Mouse (Mus musculus) liver, postnatal 0 days (tissue): Measurements from ENCODE around the gene Kcmf1. TPM values are rescaled to one million over a fixed set of nuclear protein-coding genes. Genes with fewer than 3 reads are reported as not detected.
A peak's percentile ranks its signal among the peaks of the same experiment; 100 is the strongest.

Source experiments
- ATAC-seq: fragments of 200-750 bp; cut with Nextera tagmentation; 2 replicates; pipeline ENCODE4 v1.8.0; 2017; ENCODE audit warnings: mild to moderate bottlenecking, moderate library complexity
- DNase-seq: peaks from one replicate; pipeline ENCODE4 v3.0.0-alpha.2; 2016
- H3K27ac ChIP-seq: fragments of 300-500 bp; sonication (generic); 2 replicates; pipeline ENCODE4 v1.5.1; 2014; ENCODE audit warnings: antibody characterized with exemption, moderate library complexity, mild to moderate bottlenecking, low read depth
- H3K27me3 ChIP-seq: fragments of 300-500 bp; sonication (generic); 2 replicates; pipeline ENCODE4 v1.6.1; 2014; ENCODE audit warnings: low read length, control low read depth, mixed read lengths; ENCODE audit not compliant: insufficient read depth
- H3K36me3 ChIP-seq: fragments of 300-500 bp; sonication (generic); replicated peaks from 2 replicates; pipeline ENCODE4 v1.6.1; 2014; ENCODE audit warnings: mild to moderate bottlenecking, control low read depth, low read length, moderate library complexity, mixed read lengths; ENCODE audit not compliant: insufficient read depth
- H3K4me1 ChIP-seq: fragments of 300-500 bp; sonication (generic); 2 replicates; pipeline ENCODE4 v1.6.1; 2014; ENCODE audit warnings: antibody characterized with exemption, mild to moderate bottlenecking, control low read depth; ENCODE audit not compliant: insufficient read depth
- H3K4me2 ChIP-seq: fragments of 300-500 bp; sonication (generic); 2 replicates; pipeline ENCODE4 v1.6.1; 2014; ENCODE audit warnings: low read depth, mild to moderate bottlenecking, low read length, moderate library complexity, mixed read lengths
- H3K4me3 ChIP-seq: fragments of 300-500 bp; sonication (generic); 2 replicates; pipeline ENCODE4 v1.5.1; 2014; ENCODE audit warnings: low read depth, low read length
- H3K9ac ChIP-seq: fragments of 300-500 bp; sonication (generic); replicated peaks from 2 replicates; pipeline ENCODE4 v1.6.1; 2014; ENCODE audit warnings: mild to moderate bottlenecking, moderate library complexity
- H3K9me3 ChIP-seq: fragments of 300-500 bp; sonication (generic); 2 replicates; pipeline ENCODE4 v1.6.1; 2016; ENCODE audit warnings: mild to moderate bottlenecking, control low read depth, low read length, mixed read lengths
- CTCF ChIP-seq: sonication (generic); IDR thresholded peaks from 2 replicates; pipeline ENCODE4 v1.5.1; 2016; ENCODE audit warnings: antibody characterized with exemption, low read depth
- EP300 ChIP-seq: IDR thresholded peaks from 2 replicates; pipeline ENCODE4 v1.6.1; 2016; ENCODE audit warnings: antibody characterized with exemption, low read depth, mild to moderate bottlenecking
- WGBS: fragments of 180-500 bp; shearing (Covaris S2); extraction: QIAGEN DNeasy Blood & Tissue Kit; methylation state at CpG from one replicate; pipeline ENCODE4 v1.1.7; 2014; ENCODE audit not compliant: insufficient replicate concordance; 5-methylcytosine and 5-hydroxymethylcytosine counted together
- polyA plus RNA-seq: library from polyadenylated mRNA; unstranded; fragments of >200 nt; fragmentation: Nextera tagmentation; extraction: Ambion mirVana; gene quantifications from 2 replicates; pipeline ENCODE4 v1.2.1, GENCODE M21; 2015

The Kcmf1 gene
- polyA plus RNA-seq, 1 experiment from 2014 or later = 32.9 TPM

DNA sequence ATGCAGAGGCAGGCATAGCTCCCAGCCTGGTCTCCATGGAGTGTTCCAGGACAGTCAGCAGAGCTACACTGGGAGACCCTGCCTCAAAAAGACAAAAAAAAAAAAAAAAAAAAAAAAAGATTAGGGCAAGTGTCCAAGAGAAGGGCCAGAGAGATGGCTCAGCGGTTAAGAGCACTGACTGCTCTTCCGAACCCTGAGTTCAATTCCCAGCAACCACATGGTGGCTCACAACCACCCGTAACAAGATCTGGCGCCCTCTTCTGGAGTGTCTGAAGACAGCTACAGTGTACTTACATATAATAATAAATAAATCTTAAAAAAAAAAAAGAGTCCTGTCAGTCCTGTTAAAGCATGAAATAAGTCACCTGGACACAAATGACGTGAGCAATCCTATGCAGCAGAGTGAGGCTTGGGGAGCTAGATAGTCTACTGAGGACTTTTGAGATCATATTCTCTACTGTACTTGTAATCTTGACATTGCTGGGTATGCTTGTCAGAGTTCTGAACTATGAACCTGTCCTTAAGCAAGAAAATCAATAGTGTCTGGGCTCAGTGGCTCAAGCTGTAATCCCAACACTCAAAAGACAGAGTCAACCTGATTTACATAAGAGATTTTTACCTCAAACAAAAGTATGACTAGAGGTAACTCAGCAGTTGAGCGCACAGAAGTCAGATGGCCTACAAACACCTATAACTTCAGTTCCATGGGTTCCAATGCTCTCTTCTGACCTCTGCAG, 2.6 kb upstream of the Kcmf1 start:
- Histone ChIP-seq H3K9ac (no peak overlapping the region), H3K4me3 (no peak overlapping the region), H3K36me3 (no peaks in the 10 kb centered on the region), H3K4me1 (peaks cover 15% of the 10 kb centered on the region), H3K9me3 (no peaks in the 10 kb centered on the region), H3K27me3 (no peaks in the 10 kb centered on the region), H3K4me2 (no peak overlapping the region), H3K27ac (peak overlapping the region; percentile 23; the same call in 1 of the 2 replicates)
- peak; percentile 27; the same call in 1 of the 2 replicates for TF ChIP-seq CTCF
- no peak for TF ChIP-seq EP300
- DNase-seq = no peak
- 75% methylated on average over 6 of the region's 6 CpGs for WGBS
- no peak for ATAC-seq

- ATAC-seq (no peak), DNase-seq (no peak)
- H3K27ac ChIP-seq = peak overlapping the region; percentile 99
- no peaks in the 10 kb centered on the region for H3K27me3 ChIP-seq
- peak overlapping the region; percentile 72 for H3K4me3 ChIP-seq
- H3K9me3 ChIP-seq = no peaks in the 10 kb centered on the region
- H3K36me3 ChIP-seq = no peaks in the 10 kb centered on the region
- H3K9ac ChIP-seq = peak overlapping the region; percentile 94
- TF ChIP-seq CTCF (no peak), EP300 (no peak)
- H3K4me2 ChIP-seq = peak overlapping the region; percentile 74
- 55% methylated on average over 7 of the region's 7 CpGs for WGBS
- H3K4me1 ChIP-seq = peaks cover 26% of the 10 kb centered on the region
These were observed 1.2 kb upstream of the Kcmf1 start for GRCm38 (mm10) chr6:72900952-72901351.

- TF ChIP-seq EP300 (no peak), CTCF (no peak)
These were observed 488 bp downstream of the Kcmf1 start for GRCm38 (mm10) chr6:72899201-72899780.

DNA sequence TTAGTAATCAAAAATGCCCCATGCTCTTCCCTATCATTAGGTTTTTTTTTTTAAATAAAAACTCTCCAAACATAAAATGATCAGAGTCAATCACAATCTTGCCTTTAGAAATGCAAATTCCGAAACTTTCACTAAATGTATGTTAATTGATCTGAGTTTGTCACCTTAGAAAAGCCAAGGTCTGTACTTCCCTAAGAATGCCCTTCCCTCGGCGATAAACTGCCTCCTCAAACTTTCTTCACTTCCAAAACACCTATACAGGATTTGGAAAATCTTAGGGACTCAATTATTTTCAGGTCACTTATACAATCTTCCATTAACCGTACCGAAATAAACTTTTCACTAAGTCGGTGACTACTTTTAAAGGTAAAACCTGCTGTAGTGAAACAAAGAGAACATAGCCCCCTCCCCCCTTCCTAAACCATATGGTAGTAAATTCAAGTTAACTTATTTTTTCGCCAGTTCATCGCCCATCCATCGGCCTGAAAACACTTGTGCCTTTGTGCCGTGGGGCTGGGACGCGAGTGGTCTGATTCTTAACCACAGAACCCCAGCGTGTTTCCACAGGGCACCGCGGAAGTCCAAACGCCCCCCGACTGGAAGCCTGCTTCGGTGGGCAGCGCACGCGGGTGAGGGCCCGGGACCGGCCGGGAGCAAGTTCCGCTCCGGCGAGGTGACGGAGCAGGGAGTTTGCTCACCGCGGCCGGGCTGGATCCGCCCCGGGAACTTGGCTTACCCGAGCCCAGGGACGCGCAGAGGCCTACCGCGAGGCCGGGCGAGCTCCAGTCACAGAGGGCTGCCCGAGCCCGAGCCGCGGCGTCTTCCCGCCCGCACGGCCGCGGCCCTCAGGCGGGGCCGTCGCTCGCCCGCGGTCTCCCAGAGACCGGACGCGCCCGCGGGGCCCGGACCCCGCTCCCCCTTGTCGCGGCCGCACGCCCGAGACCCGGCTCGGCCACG, 1.3 kb downstream of the Kcmf1 start:
- Histone ChIP-seq H3K27ac (peak overlapping the region; percentile 99), H3K4me3 (peak overlapping the region; percentile 72), H3K4me2 (peak overlapping the region; percentile 74), H3K27me3 (no peaks in the 10 kb centered on the region), H3K4me1 (peaks cover 39% of the 10 kb centered on the region), H3K9ac (peak overlapping the region; percentile 94), H3K36me3 (0 out of 2 replicates have a peak, but pooled peaks cover 4% of the 10 kb centered on the region), H3K9me3 (no peaks in the 10 kb centered on the region)
- peak; percentile 79 for DNase-seq
- no peak for TF ChIP-seq CTCF
- TF ChIP-seq EP300 = no peak
- peak; percentile 60 for ATAC-seq
- under 1% methylated on average over 67 of the region's 71 CpGs for WGBS

More at GRCm38 (mm10) chr6:72899201-72899780, 488 bp downstream of the Kcmf1 start:
- WGBS = under 1% methylated on average over 31 of the region's 85 CpGs
- Histone ChIP-seq H3K27ac (peak overlapping the region; percentile 99), H3K36me3 (0 out of 2 replicates have a peak, but pooled peaks cover under 1% of the 10 kb centered on the region), H3K9ac (peak overlapping the region; percentile 94), H3K4me1 (peaks cover 36% of the 10 kb centered on the region), H3K9me3 (no peaks in the 10 kb centered on the region), H3K27me3 (no peaks in the 10 kb centered on the region), H3K4me3 (peak overlapping the region; percentile 72), H3K4me2 (peak overlapping the region; percentile 74)
- DNase-seq = peak; percentile 84
- peak; percentile 80 for ATAC-seq

GRCm38 (mm10) chr6:72895000-72895399, 4.8 kb downstream of the Kcmf1 start:
- Histone ChIP-seq H3K4me3 (no peak overlapping the region), H3K27ac (no peak overlapping the region), H3K4me1 (peaks cover 29% of the 10 kb centered on the region), H3K4me2 (no peak overlapping the region), H3K9ac (no peak overlapping the region), H3K27me3 (no peaks in the 10 kb centered on the region), H3K36me3 (0 out of 2 replicates have a peak, but pooled peaks cover 4% of the 10 kb centered on the region), H3K9me3 (no peaks in the 10 kb centered on the region)
- no peak for TF ChIP-seq CTCF
- no peak for TF ChIP-seq EP300
- no peak for DNase-seq
- ATAC-seq = no peak
- 68% methylated on average over 3 of the region's 3 CpGs for WGBS
